13 mouse cellular contexts compared by ENCODE assay signal in genomic region chr19:8886916-8887584, GRCm38 (mm10). TPM values are rescaled to one million over a fixed set of nuclear protein-coding genes. Genes with fewer than 3 reads are reported as not detected.
DNase-seq lines count a peak whose midpoint lies in the region; ATAC-seq and TF ChIP-seq lines count a peak whose summit lies in the region.
"Had no signal": no experiment of that assay in that cellular context is flagged by ENCODE, and none has a peak within 500 bp of the region (broad histone marks: within the 10 kb centered on the region; RNA-seq: fewer than 3 reads in every experiment).

No protein-coding gene starts in this region.

- no peaks in the 10 kb centered on the region for H3K9me3 ChIP-seq in kidney, embryonic 15.5 days (replicated peaks)
- H3K9me3 ChIP-seq in ES-Bruce4 (replicated peaks; ENCODE audit: control insufficient read depth, insufficient read depth, low read length, poor library complexity, severe bottlenecking) = no peaks in the 10 kb centered on the region
- no peaks in the 10 kb centered on the region for H3K9me3 ChIP-seq in forebrain, embryonic 11.5 days (ENCODE audit: control insufficient read depth, low read length)
- no peaks in the 10 kb centered on the region for H3K9me3 ChIP-seq in liver, embryonic 13.5 days (replicated peaks)

- 59% methylated on average over 1 of the region's 1 CpGs for WGBS in kidney, embryonic 15.5 days
- WGBS in forebrain, embryonic 11.5 days = 52% methylated on average over 1 of the region's 1 CpGs
- WGBS in liver, embryonic 13.5 days (ENCODE audit: insufficient replicate concordance) = 50% methylated on average over 1 of the region's 1 CpGs

- H3K9ac ChIP-seq in kidney, embryonic 15.5 days = no peak overlapping the region
- H3K9ac ChIP-seq in ES-Bruce4 (ENCODE audit: low read depth, poor library complexity, severe bottlenecking) = peak overlapping the region; percentile 99
- H3K9ac ChIP-seq in forebrain, embryonic 11.5 days (ENCODE audit: low read length) = peak overlapping the region; percentile 79; the same call in 1 of the 2 replicates
- peak overlapping the region; percentile 83 for H3K9ac ChIP-seq in liver, embryonic 13.5 days

- peak overlapping the region; percentile 72; the same call in 1 of the 2 replicates for H3K4me3 ChIP-seq in kidney, embryonic 15.5 days (replicated peaks)
- H3K4me3 ChIP-seq in ES-Bruce4 (ENCODE audit: low read depth, low read length) = peak overlapping the region; percentile 98
- no peak overlapping the region for H3K4me3 ChIP-seq in forebrain, embryonic 11.5 days (ENCODE audit: low read depth, low read length)
- H3K4me3 ChIP-seq in liver, embryonic 13.5 days (replicated peaks) = peak overlapping the region; percentile 73
- no peak overlapping the region for H3K4me3 ChIP-seq in layer of hippocampus, adult 2 months

- TF ChIP-seq EP300 in ES-Bruce4 (IDR thresholded peaks at IDR 0.05; ENCODE audit: insufficient read depth, low read depth, low read length) = no peak

- H3K4me2 ChIP-seq in kidney, embryonic 15.5 days = peak overlapping the region; percentile 56
- peak overlapping the region; percentile 76; the same call in 1 of the 2 replicates for H3K4me2 ChIP-seq in forebrain, embryonic 11.5 days (ENCODE audit: low read depth, low read length, severe bottlenecking)
- H3K4me2 ChIP-seq in liver, embryonic 13.5 days = peak overlapping the region; percentile 84

- no peak for DNase-seq in kidney, postnatal 14 days
- DNase-seq in forebrain, embryonic 11.5 days (ENCODE audit: low spot score) = no peak
- DNase-seq in liver, embryonic 13.5 days = no peak
- no peak for DNase-seq in layer of hippocampus, adult 2 months (ENCODE audit: low spot score in 2 of 2)
- no peak for DNase-seq in ovary, postnatal 36 days (ENCODE audit: low spot score)
- no peak for DNase-seq in thymus, postnatal 25 days
- DNase-seq: cerebellum, postnatal 36 days; heart, adult 2 months; left cerebral cortex, postnatal 4 days; thymus, postnatal 4 days had no signal

- TF ChIP-seq CTCF in ES-Bruce4 (IDR thresholded peaks at IDR 0.05; ENCODE audit: low read depth, low read length) = no peak
- TF ChIP-seq CTCF in layer of hippocampus, adult 2 months (conservative IDR thresholded peaks at IDR 0.05) = no peak

- peaks cover 16% of the 10 kb centered on the region for H3K36me3 ChIP-seq in kidney, embryonic 15.5 days
- H3K36me3 ChIP-seq in ES-Bruce4 (ENCODE audit: control insufficient read depth, insufficient read depth, low read length, poor library complexity, severe bottlenecking) = peaks cover 29% of the 10 kb centered on the region
- no peaks in the 10 kb centered on the region; the same call in 1 of the 2 replicates for H3K36me3 ChIP-seq in forebrain, embryonic 11.5 days (ENCODE audit: control insufficient read depth, insufficient read depth, low read length)
- H3K36me3 ChIP-seq in liver, embryonic 13.5 days = peaks cover 19% of the 10 kb centered on the region

- H3K27me3 ChIP-seq in kidney, embryonic 15.5 days = no peaks in the 10 kb centered on the region
- H3K27me3 ChIP-seq in ES-Bruce4 (ENCODE audit: control insufficient read depth, insufficient read depth, low read length, poor library complexity, severe bottlenecking) = no peaks in the 10 kb centered on the region
- no peaks in the 10 kb centered on the region for H3K27me3 ChIP-seq in forebrain, embryonic 11.5 days (ENCODE audit: control insufficient read depth, insufficient read depth, low read length)
- H3K27me3 ChIP-seq in liver, embryonic 13.5 days = no peaks in the 10 kb centered on the region

- peaks cover 19% of the 10 kb centered on the region for H3K4me1 ChIP-seq in kidney, embryonic 15.5 days
- H3K4me1 ChIP-seq in ES-Bruce4 (ENCODE audit: control insufficient read depth, insufficient read depth, low read length) = peaks cover 3% of the 10 kb centered on the region
- no peaks in the 10 kb centered on the region; the same call in 1 of the 2 replicates for H3K4me1 ChIP-seq in forebrain, embryonic 11.5 days (replicated peaks; ENCODE audit: control insufficient read depth, insufficient read depth, low read length)
- peaks cover 43% of the 10 kb centered on the region for H3K4me1 ChIP-seq in liver, embryonic 13.5 days (replicated peaks)

- ATAC-seq in kidney, embryonic 15.5 days (replicated peaks; ENCODE audit: low FRiP score) = no peak
- ATAC-seq in forebrain, embryonic 11.5 days (replicated peaks; ENCODE audit: low FRiP score) = no peak
- no peak for ATAC-seq in liver, embryonic 13.5 days (ENCODE audit: low read depth)
- ATAC-seq: activated CD4-positive, CD25-positive, alpha-beta regulatory T cell, adult 4 months had no signal

- H3K27ac ChIP-seq in kidney, embryonic 15.5 days = peak overlapping the region; percentile 93
- peak overlapping the region; percentile 93 for H3K27ac ChIP-seq in ES-Bruce4 (ENCODE audit: insufficient read depth, low read length)
- peak overlapping the region; percentile 62; the same call in 1 of the 2 replicates for H3K27ac ChIP-seq in forebrain, embryonic 11.5 days (ENCODE audit: low read depth, low read length)
- peak overlapping the region; percentile 89 for H3K27ac ChIP-seq in liver, embryonic 13.5 days
- H3K27ac ChIP-seq in layer of hippocampus, adult 2 months = no peak overlapping the region
- H3K27ac ChIP-seq: heart, adult 2 months had no signal

- TF ChIP-seq POLR2A in ES-Bruce4 (IDR thresholded peaks at IDR 0.05; ENCODE audit: insufficient read depth, low read length) = no peak

RNA-seq across cellular contexts. Expression of gene 1810009A15Rik, which starts 1.6 kb away (rescaled TPM):
- polyA plus RNA-seq in kidney, embryonic 15.5 days (2015; fragmentation: Nextera tagmentation; extraction: Ambion mirVana) = 100 TPM in 2 replicates
- 162 and 172 TPM in 2 replicates for polyA plus RNA-seq in ES-Bruce4 (2011; ENCODE audit: insufficient read depth, insufficient read length, low read depth, missing spikeins)
- 124 and 131 TPM in 2 replicates for polyA plus RNA-seq in forebrain, embryonic 11.5 days (2014; fragmentation: Nextera tagmentation; extraction: Ambion mirVana)
- 89.5 and 92.3 TPM in 2 replicates for polyA plus RNA-seq in liver, embryonic 13.5 days (2015; fragmentation: Nextera tagmentation; extraction: Ambion mirVana)
- 10 to 100 TPM; 25.3 to 30.0 TPM for total RNA-seq in layer of hippocampus, adult 2 months (2021)

RNA-seq across cellular contexts. Expression of gene Gm49416, which starts 1.7 kb away (rescaled TPM):
- not detected in 2 replicates for polyA plus RNA-seq in kidney, embryonic 15.5 days (2015; fragmentation: Nextera tagmentation; extraction: Ambion mirVana)
- 11.9 and 24.8 TPM in 2 replicates for polyA plus RNA-seq in ES-Bruce4 (2011; ENCODE audit: insufficient read depth, insufficient read length, low read depth, missing spikeins)
- not detected in 2 replicates for polyA plus RNA-seq in forebrain, embryonic 11.5 days (2014; fragmentation: Nextera tagmentation; extraction: Ambion mirVana)
- polyA plus RNA-seq in liver, embryonic 13.5 days (2015; fragmentation: Nextera tagmentation; extraction: Ambion mirVana) = not detected in 2 replicates
- total RNA-seq in layer of hippocampus, adult 2 months (2021) = 1 to 10 TPM; 2.0 to 2.9 TPM

RNA-seq across cellular contexts. Expression of gene Gm49403, which starts 3.3 kb away (rescaled TPM):
- polyA plus RNA-seq in kidney, embryonic 15.5 days (2015; fragmentation: Nextera tagmentation; extraction: Ambion mirVana) = not detected in 2 replicates
- not detected in 2 replicates for polyA plus RNA-seq in ES-Bruce4 (2011; ENCODE audit: insufficient read depth, insufficient read length, low read depth, missing spikeins)
- polyA plus RNA-seq in forebrain, embryonic 11.5 days (2014; fragmentation: Nextera tagmentation; extraction: Ambion mirVana) = not detected in 2 replicates
- not detected in 2 replicates for polyA plus RNA-seq in liver, embryonic 13.5 days (2015; fragmentation: Nextera tagmentation; extraction: Ambion mirVana)
- total RNA-seq in layer of hippocampus, adult 2 months (2021) = not detected
- total RNA-seq: heart, adult 2 months; left cerebral cortex, postnatal 4 days had no signal
- polyA plus RNA-seq: activated CD4-positive, CD25-positive, alpha-beta regulatory T cell, adult 4 months; heart, adult 2 months had no signal

RNA-seq across cellular contexts. Expression of gene Lbhd1, which starts 3.5 kb away (rescaled TPM):
- 82.3 and 111 TPM in 2 replicates for polyA plus RNA-seq in kidney, embryonic 15.5 days (2015; fragmentation: Nextera tagmentation; extraction: Ambion mirVana)
- polyA plus RNA-seq in ES-Bruce4 (2011; ENCODE audit: insufficient read depth, insufficient read length, low read depth, missing spikeins) = 10.1 and 13.4 TPM in 2 replicates
- 110 and 112 TPM in 2 replicates for polyA plus RNA-seq in forebrain, embryonic 11.5 days (2014; fragmentation: Nextera tagmentation; extraction: Ambion mirVana)
- 81.2 and 113 TPM in 2 replicates for polyA plus RNA-seq in liver, embryonic 13.5 days (2015; fragmentation: Nextera tagmentation; extraction: Ambion mirVana)
- total RNA-seq in layer of hippocampus, adult 2 months (2021) = 1 to 10 TPM; 4.8 to 6.6 TPM

RNA-seq across cellular contexts. Expression of gene Ints5, which starts 5.8 kb away (rescaled TPM):
- polyA plus RNA-seq in kidney, embryonic 15.5 days (2015; fragmentation: Nextera tagmentation; extraction: Ambion mirVana) = 42.4 and 47.4 TPM in 2 replicates
- polyA plus RNA-seq in ES-Bruce4 (2011; ENCODE audit: insufficient read depth, insufficient read length, low read depth, missing spikeins) = 23.1 and 26.7 TPM in 2 replicates
- polyA plus RNA-seq in forebrain, embryonic 11.5 days (2014; fragmentation: Nextera tagmentation; extraction: Ambion mirVana) = 47.7 and 50.9 TPM in 2 replicates
- 26.1 and 26.5 TPM in 2 replicates for polyA plus RNA-seq in liver, embryonic 13.5 days (2015; fragmentation: Nextera tagmentation; extraction: Ambion mirVana)
- 10 to 100 TPM; 24.4 to 25.6 TPM for total RNA-seq in layer of hippocampus, adult 2 months (2021)

Comparison
In these comparisons a context has a peak if more than half of its experiments do, and no peak if none do; other contexts are left out.
1. H3K4me3 ChIP-seq: peak in kidney, embryonic 15.5 days (single experiment), ES-Bruce4 (single experiment) and liver, embryonic 13.5 days (single experiment); none in forebrain, embryonic 11.5 days (single experiment) and layer of hippocampus, adult 2 months (single experiment).
2. Peak in every context shown above with its lines, with median percentiles within 50 percentile points of each other: H3K4me2 ChIP-seq.